Mouse (Mus musculus) activated CD4-positive, CD25-positive, alpha-beta regulatory T cell, adult 4 months (primary cell): ENCODE measurements around the gene Pou1f1. TPM values are rescaled to one million over a fixed set of nuclear protein-coding genes. Genes with fewer than 3 reads are reported as not detected.

Source experiments
- ATAC-seq: one replicate; pipeline ENCODE4 v1.8.0; 2017
- polyA plus RNA-seq, 2 experiments: library from polyadenylated mRNA; unstranded; fragments of 100-300 nt; shearing (Covaris generic); gene quantifications; one replicate each; pipeline ENCODE4 v1.2.1; 2017

Pou1f1 gene
- polyA plus RNA-seq: under 1 TPM; 0.16 to 0.20 TPM

DNA sequence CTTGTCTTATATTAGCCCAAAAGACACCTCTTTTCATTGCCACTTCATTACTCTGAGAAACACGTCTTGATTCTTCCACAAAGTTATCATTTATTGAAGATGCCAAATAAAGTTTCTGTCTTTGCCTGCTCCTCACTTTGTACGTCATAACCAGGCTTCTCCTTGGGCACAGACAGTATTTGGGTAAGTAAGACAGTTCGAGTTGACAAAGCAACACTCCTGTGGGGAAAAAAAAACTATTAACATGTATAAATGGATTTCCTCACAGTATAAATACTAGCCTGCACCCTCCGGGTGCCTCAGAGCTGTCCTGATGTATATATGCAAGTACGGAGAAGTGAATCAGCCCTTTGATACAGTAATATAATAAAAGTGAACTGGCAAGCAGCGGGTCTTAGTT lies at the start of gene Pou1f1:
Gene Pou1f1 (plus strand): TSS at position 301 of the 400 bp plus-strand sequence.
- no peak for ATAC-seq

DNA sequence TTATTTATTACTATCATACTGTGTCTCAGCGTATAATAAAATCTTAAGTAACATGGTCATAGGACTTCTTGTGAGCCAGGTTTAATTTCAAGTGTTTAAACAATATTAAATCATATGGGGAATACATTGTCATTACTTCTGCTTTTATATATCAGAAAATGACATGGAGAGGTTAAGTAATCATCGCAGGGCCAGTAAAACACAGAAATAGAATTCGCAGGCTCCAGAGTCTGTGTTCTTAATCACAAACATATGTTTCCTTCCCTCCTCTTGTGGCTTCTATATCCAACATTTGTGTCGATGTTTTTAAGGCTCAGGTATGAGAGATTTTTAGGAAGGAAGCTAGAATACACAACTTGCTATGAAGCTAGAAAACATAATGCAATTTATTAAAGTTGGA lies 49.7 kb upstream of the Pou1f1 start:
- no peak for ATAC-seq

DNA sequence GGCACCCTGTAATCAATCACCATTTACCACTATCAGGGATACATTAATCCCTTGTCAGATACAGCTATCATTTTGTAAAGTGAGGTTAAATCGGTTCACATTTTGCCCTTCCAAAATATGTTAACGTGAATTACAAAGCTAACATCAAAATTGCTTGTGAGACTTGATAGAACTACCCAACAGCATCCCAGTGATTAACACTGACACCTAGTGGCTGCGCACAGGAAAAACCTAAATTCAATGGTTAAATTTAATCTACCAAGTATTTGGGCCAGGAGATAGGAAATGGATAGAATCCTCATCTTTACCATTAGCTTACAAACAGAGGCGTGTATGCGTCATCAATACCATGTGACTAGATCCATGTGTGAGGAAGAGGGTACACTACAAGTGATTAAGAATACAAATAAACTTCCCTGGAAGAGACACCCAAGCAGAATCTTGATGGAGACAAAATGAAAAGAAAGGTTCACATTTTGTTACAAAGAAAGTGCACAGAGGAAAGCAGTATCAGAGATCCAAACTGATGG lies 47.8 kb upstream of the Pou1f1 start:
- peak; percentile 43 for ATAC-seq

DNA sequence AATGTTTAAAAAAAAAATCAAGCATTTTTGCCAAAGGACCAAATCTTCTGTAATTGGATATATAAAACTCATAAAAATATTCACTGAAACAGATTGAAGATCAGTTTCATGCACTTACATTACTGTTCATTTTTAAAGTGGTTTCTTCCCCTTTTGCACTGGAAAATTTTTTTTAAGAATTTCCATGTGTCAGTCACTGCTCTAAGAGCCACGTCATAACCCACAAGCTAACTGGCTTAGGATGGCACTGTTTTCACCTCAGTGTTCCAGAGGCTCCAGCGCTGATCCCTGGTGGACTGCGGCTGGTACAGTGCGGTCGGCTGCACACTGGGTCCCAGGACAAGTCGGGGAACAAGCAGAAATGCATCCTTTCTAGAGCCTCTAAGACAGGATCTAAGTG lies 34.6 kb upstream of the Pou1f1 start:
- no peak for ATAC-seq

DNA sequence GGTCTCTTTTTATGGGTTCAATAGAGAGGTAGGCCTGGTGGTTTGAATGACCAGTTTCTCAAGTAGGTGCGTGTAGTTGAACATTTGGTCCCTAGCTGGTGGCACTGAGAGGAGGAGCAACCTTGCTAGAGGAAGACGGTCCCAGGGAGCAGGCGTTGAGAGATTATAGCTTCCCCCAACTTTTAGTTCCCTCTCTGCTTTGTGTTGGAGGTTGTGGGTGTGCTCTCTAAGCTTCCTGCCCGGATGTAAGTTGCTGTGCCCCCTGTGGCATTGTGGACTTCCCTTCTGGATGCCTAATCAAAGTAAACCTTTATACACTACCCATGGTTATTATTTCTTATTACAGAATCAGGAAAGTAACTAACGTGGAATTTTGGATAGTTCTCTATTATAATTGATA lies 24.3 kb upstream of the Pou1f1 start:
- ATAC-seq: no peak

DNA sequence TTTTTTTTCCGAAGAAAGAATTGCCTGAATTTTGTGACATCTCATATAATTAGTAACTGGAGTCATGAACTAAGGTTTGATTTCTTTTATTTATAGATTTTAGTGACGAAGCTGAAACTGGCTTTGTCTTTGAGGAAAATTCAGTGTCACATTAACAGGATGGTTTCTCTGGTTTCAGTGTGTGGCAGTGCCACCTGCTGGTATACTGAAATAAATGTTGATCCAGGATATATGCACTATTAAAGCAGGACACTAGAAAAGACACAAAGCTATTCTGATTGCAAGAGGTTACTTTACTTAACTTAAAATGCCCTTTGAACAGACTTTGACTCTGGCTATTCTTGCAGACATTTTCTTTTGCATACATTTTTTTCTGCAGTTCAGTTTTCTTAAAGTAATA lies 23.3 kb upstream of the Pou1f1 start:
- peak; percentile 49 for ATAC-seq

DNA sequence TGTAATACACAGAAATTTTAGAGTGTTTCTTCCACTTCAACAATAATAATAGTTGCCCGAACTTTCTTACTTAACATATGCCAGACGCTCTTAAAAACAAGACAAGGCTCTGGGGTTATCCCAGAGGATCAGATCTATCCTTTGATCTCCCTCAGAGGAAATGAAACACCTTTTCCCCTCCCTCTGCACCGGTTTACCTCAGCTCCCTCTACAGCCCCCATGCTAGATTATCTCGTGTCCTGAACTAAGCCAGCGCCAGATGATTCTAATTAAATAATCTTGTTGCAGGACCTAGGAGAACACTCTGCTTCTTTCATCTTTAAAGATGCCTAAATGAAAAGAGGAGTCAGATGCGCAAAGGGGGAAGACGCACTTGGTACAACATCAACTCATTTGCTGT lies 6.1 kb upstream of the Pou1f1 start:
- no peak for ATAC-seq

DNA sequence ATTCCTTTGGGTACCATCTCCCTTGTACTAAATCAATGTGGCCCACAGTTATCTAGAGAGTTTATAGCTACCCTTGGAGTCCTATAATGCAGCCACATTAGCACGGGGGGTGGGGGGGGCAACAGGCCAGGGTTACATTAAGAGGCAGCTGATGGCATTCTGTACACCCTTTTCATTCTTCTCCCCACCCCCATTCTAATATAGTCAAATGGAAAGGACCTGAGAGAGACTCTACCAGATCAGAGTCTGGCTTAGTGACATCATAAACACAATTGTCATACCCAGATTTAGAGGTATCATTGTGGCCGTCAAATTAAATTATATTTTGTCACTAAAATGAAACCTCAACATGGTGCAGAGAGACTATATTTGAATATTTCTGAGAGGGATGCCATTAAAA lies 5.7 kb downstream of the Pou1f1 start:
- no peak for ATAC-seq

DNA sequence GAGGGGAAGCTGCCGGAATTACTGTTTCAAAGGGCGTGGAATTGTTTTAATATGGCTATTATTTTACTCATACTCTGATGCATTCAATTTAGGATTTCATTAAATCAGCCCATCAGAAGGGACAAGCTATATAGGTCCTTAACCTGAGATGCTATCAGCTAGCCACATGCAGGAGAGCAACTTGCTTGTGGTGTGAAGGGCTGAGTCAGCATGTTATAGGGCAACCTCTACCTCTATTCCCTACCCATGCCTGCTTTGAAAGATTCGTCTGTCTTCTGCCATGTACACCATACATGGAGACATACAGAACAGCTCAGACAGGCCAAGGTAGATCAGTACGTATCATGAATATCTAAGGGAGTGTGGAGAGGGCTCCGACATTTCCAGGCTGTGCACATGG lies 6.4 kb downstream of the Pou1f1 start:
- no peak for ATAC-seq

DNA sequence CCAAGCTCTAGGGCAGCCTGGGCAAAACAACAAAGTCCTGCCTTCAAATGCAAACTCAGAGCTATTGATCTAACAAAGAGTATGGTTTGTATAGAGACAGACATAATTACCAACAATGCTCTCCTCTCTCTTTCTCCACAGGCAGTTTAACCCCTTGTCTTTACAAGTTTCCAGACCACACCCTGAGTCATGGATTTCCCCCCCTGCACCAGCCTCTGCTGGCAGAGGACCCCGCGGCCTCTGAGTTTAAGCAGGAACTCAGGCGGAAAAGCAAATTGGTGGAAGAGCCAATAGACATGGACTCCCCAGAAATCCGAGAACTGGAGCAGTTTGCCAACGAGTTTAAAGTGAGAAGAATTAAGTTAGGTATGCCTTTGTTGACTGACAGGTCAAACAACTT lies 9.3 kb downstream of the Pou1f1 start:
- ATAC-seq: no peak

DNA sequence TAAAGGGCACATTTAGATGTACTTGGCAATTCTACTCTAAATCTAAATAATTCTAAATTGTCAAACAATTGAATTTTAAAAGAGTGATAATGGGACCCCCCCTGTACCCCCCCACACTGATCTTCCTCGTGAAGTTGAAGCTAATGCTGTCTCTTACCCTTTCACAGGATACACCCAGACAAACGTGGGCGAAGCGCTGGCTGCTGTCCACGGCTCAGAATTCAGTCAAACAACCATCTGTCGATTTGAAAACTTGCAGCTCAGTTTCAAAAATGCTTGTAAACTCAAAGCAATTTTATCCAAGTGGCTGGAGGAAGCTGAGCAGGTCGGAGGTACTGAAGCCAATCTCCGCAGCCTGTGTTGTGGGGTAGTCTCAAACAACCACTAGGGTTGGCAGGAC lies 11.4 kb downstream of the Pou1f1 start:
- ATAC-seq: no peak

DNA sequence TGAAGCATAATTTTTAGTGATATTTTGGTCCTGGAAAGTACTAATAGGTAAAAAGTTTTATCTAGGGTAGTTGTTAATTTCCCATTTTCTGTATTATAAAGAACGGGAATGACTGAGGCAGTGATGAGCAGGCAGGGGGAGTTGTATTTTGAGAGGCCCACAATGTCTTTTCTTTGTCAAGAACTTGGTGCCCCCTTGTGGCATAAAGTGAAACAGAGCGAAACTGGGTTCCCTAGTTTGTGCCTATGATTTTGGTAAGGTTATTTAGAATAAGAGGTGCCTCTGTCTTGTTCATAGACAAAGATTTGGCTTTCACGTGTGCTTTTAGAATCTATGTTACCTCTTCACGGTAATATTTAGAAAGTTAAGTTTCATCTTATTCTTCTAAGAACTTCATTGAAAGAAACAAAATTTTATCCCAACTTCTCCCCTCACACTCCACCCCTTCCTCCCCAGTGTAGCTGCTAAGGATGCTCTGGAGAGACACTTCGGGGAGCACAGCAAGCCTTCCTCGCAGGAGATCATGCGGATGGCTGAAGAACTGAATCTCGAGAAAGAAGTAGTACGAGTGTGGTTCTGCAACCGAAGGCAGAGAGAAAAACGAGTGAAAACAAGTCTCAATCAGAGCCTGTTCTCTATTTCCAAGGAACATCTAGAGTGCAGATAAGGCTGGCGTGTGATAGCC lies 13.1 kb downstream of the Pou1f1 start:
- ATAC-seq: no peak

DNA sequence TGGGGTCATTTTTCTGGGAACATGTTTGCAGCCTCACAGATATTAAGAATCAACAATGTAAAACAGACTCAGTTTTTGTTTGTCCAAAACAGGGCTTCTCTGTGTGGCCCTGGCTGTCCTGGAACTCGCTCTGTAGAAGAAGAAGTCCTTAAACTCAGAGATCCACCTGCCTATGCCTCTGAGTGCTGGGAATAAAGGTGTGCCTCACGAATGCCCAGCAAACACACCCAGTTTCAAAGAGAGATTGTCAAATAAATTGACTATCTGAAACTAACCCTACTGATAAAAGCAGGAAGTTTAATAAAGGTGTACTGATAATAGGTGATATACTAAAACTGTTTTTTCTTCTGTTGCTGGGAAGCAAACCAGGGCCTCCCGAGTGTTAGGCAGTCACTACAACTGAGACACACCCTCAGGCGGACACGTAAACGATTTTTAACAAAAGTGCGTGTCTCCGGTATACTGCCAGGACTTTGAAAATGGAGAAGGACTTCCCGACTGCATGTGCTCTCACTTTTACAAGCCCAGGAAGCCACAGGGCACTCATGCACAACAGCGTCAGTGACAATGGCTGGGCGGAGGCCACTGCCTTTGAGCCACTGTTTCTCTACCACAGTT lies 23.5 kb downstream of the Pou1f1 start:
- ATAC-seq: no peak

DNA sequence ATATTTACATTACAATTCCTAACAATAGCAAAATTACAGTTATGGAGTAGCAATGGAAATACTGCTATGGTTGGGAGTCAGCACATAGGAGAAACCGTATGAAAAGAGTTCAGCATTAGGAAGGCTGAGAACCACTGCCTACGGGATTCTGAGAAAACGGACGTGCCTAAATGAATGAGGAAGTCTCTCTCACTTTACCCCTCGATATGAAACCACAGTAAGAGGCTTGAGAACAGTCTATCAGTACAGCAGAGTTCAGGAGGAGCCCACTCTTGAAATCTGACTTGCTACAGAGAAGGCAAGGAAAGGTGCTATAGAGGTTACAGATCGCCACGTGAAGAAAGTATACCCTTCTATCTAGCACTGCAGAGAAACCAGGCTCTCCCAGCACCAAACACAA lies 28.6 kb downstream of the Pou1f1 start:
- no peak for ATAC-seq

DNA sequence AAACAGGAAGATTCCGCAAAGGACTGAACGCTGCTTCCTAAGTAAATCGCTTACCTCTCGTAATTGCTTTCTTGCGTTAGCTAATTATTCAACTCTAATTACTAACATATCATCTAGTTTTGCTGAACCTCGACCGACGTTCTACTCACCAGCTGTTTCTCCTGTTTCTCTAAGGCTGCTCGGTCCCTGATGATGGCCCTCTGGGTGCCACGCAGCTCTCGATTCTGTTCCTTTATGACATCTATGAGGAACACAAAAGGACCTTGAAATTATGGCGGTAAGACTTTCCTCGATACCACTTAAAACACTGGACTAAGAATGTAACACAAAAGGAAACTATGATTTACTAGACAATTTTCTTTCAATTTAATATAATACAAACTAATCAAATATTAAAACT lies 30.5 kb downstream of the Pou1f1 start:
- ATAC-seq: no peak

DNA sequence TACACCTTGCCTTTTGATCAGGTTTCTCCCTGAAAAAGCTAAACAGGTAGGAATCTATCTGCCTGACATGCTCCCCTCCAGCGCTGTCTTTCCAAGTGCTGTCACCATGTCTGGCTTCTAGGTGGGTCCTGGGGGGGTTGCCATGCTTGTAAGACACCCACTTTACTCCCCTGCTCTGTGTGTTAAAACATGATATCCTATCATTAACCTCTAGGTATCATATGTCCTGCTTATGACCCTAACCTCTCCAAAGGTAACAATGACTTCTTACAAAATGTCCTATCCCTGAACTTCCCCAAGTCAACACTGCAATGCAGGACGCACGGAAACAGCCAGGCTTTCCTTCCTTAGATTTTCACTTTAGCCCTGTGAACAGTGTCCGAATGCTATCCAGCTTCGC lies 34.0 kb downstream of the Pou1f1 start:
- ATAC-seq: no peak

DNA sequence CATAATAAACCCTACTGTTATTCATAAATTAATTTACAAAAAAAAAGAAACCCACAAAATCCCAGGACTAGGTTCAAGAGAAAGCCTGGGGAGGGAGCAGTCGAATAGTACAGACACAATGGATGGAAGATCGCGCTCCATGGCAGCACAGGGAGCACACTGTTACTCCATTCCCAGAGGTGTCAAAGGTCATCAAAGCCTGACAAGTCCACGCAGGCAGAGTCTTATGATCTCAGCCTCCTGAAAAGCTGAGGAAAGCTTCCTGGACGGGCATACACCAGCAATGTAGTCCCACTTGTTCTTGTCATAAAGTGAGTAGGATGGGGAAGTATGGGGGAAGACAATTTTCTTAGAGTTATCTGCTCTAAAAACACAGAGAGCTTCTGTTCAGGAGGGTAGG lies 37.1 kb downstream of the Pou1f1 start:
- ATAC-seq: no peak

DNA sequence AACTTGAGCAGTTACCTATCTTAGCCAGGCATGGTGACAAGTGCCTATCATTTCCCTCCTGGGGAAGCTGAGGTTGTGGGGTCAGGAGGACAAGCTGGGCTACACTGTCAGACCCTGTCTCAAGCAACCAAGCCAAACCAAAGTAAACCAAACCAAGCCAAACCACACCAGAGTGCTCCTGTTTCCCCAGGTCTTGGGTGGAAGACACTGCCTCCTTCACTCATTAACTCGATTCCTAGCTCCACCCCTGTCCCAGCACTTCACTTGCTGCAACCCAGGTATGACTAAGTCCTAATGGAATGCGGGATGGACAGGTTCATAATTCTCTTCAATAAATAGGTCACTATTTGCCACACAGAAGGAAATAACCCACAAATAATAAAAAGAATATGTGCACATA lies 39.3 kb downstream of the Pou1f1 start:
- no peak for ATAC-seq

DNA sequence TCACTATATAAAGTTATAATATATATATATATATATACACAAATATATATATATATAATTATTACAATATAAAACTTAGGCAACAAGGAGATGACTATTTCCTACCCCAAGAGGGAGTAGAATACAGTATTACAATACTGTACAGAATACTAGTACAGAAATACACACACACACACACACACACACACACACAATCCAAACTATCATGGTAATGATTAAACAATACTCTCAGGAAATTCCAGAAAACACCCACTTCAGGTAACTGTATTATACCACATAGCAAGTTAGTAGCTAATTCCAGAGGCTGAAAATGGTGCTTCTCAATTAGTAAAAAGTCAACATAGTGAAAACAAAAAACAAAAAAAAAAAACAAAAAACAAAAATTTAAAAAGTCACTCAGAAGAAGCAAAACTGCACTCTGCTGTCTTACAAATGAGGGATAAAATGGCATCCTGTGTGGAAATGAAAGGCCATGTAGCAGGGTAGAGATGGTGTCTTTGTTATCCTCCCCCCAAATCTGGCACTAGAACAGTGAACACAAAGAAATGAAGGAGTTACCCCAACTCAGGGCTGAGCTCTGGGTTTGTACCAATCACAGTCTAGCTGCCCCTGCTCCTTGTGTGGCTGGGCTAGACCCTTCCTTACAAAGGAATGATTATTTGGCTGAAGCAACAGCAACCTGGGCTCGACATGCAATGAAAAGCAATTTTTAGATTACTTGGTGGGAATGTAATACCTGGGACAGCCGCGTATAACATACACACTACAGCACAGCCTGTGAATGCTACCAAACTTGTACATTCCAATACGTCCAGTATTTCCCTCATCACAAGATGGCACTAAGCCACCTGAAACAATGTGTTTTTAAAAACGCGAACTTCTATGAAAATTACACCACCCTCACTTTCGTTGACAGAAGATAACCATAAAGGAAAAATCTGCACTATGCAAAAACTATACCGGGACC lies 41.0 kb downstream of the Pou1f1 start:
- ATAC-seq: no peak

DNA sequence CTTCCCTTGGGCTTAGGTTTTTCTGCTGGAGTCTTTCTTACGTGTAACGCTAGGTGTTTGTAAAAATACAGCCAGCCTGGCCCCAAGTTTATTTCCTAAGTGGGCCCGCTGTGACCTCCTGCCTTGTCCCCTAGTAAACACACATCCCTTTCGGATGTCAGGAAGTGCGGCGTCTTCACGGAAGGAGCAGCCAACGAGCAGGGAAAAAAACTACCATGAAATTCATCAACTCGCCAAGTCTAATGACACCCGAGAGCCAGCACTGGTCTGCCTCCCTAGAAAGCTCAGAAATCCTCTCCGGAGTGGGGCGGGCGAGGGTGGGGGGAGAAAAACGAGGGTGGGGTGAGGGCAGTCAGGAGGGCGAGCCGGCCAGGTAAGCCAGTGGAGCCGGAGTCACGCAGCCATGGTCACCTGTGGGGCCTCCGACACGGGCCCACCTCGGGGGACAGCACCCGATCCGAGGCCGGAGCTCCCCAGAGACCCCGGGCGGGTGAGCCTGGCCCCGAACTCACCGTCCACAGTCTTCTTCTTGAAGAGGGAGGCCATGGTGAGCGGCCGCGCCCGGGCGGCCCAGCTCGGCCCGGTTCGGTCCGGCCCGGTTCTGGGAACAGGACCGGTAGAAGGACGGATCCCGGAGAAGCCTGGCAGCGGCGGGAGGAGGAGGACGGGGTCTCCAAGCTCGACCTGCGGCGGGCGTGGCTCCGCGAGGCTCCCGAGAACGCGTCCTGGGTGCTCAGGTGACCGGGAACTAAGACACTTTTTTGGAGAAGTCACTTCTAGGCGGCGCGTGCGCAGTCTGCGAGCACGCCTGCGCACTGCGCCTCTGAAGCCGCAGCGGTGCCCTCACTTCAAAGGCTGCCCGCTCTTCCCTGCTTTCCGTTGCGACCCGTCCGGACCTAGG lies 41.9 kb downstream of the Pou1f1 start, which contains the start of gene Chmp2b:
Gene Chmp2b (minus strand): TSS at position 764 of the 901 bp plus-strand sequence.
- ATAC-seq: peak; percentile 93

DNA sequence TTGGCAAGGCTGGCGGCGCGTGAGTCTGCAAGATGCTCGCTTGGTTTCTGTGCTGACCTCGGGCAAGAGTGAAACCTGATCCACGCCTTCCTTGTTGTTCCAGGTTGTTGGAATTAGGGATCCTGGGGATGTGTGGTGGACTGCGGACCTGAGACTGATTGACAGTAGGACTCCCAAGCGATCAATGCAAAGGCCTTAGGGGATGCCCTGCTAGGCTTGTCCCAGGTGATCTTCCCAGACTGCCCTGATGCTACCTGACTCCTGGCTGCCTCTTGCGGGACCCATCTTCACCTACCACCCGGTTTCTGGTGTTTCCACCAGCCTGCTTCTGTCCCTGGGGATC lies 42.5 kb downstream of the Pou1f1 start:
- peak; percentile 0 for ATAC-seq

DNA sequence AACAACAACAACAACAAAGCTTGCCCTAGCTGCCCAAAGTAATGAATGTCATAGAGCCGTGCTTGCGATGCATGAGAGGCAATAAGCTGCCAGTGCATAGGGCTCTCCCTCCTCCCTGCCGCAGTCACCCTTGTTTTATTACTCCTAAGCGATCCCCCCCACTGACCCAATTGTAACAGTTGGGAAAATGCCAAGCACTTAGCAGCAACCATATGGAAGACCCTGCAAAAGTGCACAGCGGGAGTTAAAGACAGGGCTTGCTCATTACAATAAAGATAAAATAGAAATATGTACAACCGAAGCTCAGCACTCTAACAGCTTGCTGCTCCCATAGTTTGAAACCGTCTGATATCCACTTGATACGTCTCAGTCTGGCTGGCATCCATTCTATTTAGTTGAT lies 44.0 kb downstream of the Pou1f1 start:
- no peak for ATAC-seq
